Mouse (Mus musculus) embryonic fibroblast, embryonic 13.5 days (primary cell): ENCODE measurements around the gene Prss41. TPM values are rescaled to one million over a fixed set of nuclear protein-coding genes. Genes with fewer than 3 reads are reported as not detected.

Source experiments
- H3K27ac ChIP-seq: 2 replicates; pipeline ENCODE4 v1.5.1; 2012; ENCODE audit warnings: low read length, control low read depth, inconsistent platforms; ENCODE audit not compliant: insufficient read depth
- H3K4me1 ChIP-seq: 2 replicates; pipeline ENCODE4 v1.6.1; 2011; ENCODE audit warnings: low read length; ENCODE audit not compliant: control insufficient read depth, insufficient read depth
- H3K4me3 ChIP-seq: 2 replicates; pipeline ENCODE4 v1.5.1; 2011; ENCODE audit warnings: mild to moderate bottlenecking, control low read depth, low read length; ENCODE audit not compliant: insufficient read depth
- CTCF ChIP-seq: IDR thresholded peaks from 2 replicates; pipeline ENCODE4 v1.5.1; 2011; ENCODE audit warnings: mild to moderate bottlenecking, control low read depth, low read length, moderate library complexity, borderline replicate concordance; ENCODE audit not compliant: insufficient read depth
- POLR2A ChIP-seq: IDR thresholded peaks from 2 replicates; pipeline ENCODE4 v1.6.1; 2011; ENCODE audit warnings: low read depth, mild to moderate bottlenecking, control low read depth, low read length, moderate library complexity
- polyA plus RNA-seq: library from polyadenylated mRNA; stranded (reverse); fragments of >200 nt; gene quantifications from 2 replicates; pipeline ENCODE4 v1.2.4, GENCODE M21; 2011; ENCODE audit warnings: low read depth; ENCODE audit not compliant: missing spikeins, insufficient read length

Prss41 gene
- polyA plus RNA-seq, 1 experiment = not detected

DNA sequence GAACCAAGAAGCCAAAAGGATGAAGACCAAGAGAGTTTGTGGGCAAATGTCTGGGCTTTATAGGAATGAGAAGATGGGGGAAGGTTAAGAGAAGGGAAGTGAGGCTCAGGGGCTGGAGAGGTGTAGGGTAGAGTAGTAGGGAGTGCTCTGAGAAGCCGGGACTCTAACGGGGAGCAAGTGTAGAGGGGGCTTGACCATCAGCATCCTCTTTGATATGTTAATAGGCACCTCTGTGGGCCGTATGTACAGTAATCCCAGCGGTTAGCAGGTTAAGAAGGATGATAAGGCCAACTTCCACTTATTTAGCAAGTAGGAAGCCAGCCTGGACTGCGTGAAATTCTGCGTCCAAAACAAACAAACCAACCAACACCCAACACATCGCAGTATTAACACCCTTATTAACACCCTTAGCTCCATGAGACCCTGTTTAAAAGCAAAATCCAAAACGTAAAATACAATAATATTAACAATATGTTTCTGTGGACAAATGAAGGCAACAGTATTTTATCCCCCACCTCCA is 54.2 kb downstream of the Prss41 start:
- peaks cover 4% of the 10 kb centered on the region for H3K4me1 ChIP-seq
- peak overlapping the region; percentile 30; the same call in 1 of the 2 replicates for H3K27ac ChIP-seq
- TF ChIP-seq CTCF (no peak), POLR2A (no peak)
- H3K4me3 ChIP-seq = peak overlapping the region; percentile 23; the same call in 1 of the 2 replicates

DNA sequence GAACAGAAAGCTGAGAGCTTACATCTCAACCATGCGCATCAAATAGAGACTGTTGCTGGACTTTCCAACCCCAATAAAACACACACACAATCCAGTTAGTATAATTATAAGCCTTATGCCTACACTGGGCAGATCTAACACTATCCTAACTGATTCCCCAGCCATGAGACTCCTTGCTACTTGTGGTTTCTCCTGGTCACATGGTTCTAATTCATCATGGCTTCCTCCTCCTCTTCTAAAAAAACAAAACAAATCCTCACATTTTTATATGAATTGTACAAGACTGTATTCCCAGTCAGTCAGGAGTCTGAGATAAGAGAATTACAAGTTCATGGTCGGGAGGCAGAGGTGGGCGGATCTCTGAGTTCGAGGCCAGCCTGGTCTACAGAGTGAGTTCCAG is 55.0 kb downstream of the Prss41 start:
- no peak for TF ChIP-seq POLR2A
- no peak for TF ChIP-seq CTCF
- peaks cover 4% of the 10 kb centered on the region for H3K4me1 ChIP-seq
- no peak overlapping the region for H3K4me3 ChIP-seq
- no peak overlapping the region for H3K27ac ChIP-seq

Other genes starting within 250 kb of the Prss41 start
- 5.3 and 8.1 TPM in 2 replicates for gene Zfp13, start 244.7 kb downstream of the Prss41 start, polyA plus RNA-seq
- not detected in 2 replicates for gene Zscan10, start 243.3 kb downstream of the Prss41 start, polyA plus RNA-seq
- gene Mmp25, start 198.9 kb downstream of the Prss41 start, polyA plus RNA-seq = 0.30 and 0.50 TPM in 2 replicates
- not detected in 2 replicates for gene Bicdl2, start 183.7 kb downstream of the Prss41 start, polyA plus RNA-seq
- 146 and 164 TPM in 2 replicates for gene Hcfc1r1, start 170.6 kb downstream of the Prss41 start, polyA plus RNA-seq
- 15.7 and 20.1 TPM in 2 replicates for gene Thoc6, start 170.3 kb downstream of the Prss41 start, polyA plus RNA-seq
- 126 and 221 TPM in 2 replicates for gene Tnfrsf12a, start 166.7 kb downstream of the Prss41 start, polyA plus RNA-seq
- not detected in 2 replicates for gene Cldn6, start 164.9 kb downstream of the Prss41 start, polyA plus RNA-seq
- gene Cldn9, start 160.1 kb downstream of the Prss41 start, polyA plus RNA-seq = not detected in 2 replicates
- gene 1520401A03Rik, start 121.4 kb downstream of the Prss41 start, polyA plus RNA-seq = not detected in 2 replicates
- gene Pkmyt1, start 117.8 kb downstream of the Prss41 start, polyA plus RNA-seq = 9.2 and 10.9 TPM in 2 replicates
- 5.1 and 6.3 TPM in 2 replicates for gene Paqr4, start 103.3 kb downstream of the Prss41 start, polyA plus RNA-seq
- not detected in 2 replicates for gene Kremen2, start 98.3 kb downstream of the Prss41 start, polyA plus RNA-seq
- 29.3 and 33.0 TPM in 2 replicates for gene Flywch1, start 72.6 kb downstream of the Prss41 start, polyA plus RNA-seq
- 2.2 and 2.8 TPM in 2 replicates for gene Flywch2, start 58.1 kb downstream of the Prss41 start, polyA plus RNA-seq
- 264 and 303 TPM in 2 replicates for gene Srrm2, start 53.6 kb downstream of the Prss41 start, polyA plus RNA-seq
- 303 and 364 TPM in 2 replicates for gene Elob, start 15.0 kb downstream of the Prss41 start, polyA plus RNA-seq
- not detected in 2 replicates for gene Prss33, start 8.1 kb downstream of the Prss41 start, polyA plus RNA-seq
- gene Prss32, start 317 bp downstream of the Prss41 start, polyA plus RNA-seq = not detected in 2 replicates
- gene Prss21, start 23.9 kb upstream of the Prss41 start, polyA plus RNA-seq = not detected in 2 replicates
- gene Dcpp1, start 36.7 kb upstream of the Prss41 start, polyA plus RNA-seq = not detected in 2 replicates
- not detected in 2 replicates for gene Dcpp2, start 36.7 kb upstream of the Prss41 start, polyA plus RNA-seq
- not detected in 2 replicates for gene Dcpp3, start 73.3 kb upstream of the Prss41 start, polyA plus RNA-seq
- not detected in 2 replicates for gene Sbp, start 97.5 kb upstream of the Prss41 start, polyA plus RNA-seq
- gene Sbpl, start 111.1 kb upstream of the Prss41 start, polyA plus RNA-seq = not detected in 2 replicates
- not detected in 2 replicates for gene Prss30, start 136.4 kb upstream of the Prss41 start, polyA plus RNA-seq
- gene Prss22, start 153.9 kb upstream of the Prss41 start, polyA plus RNA-seq = 0.62 TPM in 1 of 2 replicates, not detected in the other
- 0.42 TPM in 1 of 2 replicates, not detected in the other for gene Prss27, start 194.0 kb upstream of the Prss41 start, polyA plus RNA-seq
- 80.8 and 83.2 TPM in 2 replicates for gene Kctd5, start 229.3 kb upstream of the Prss41 start, polyA plus RNA-seq